Mouse (Mus musculus): ENCODE results near the gene Kat8. TPM values are rescaled to one million over a fixed set of nuclear protein-coding genes. Genes with fewer than 3 reads are reported as not detected.

Gene Kat8
- polyA plus RNA-seq (2017; shearing (Covaris generic)): 49.7 TPM

DNA sequence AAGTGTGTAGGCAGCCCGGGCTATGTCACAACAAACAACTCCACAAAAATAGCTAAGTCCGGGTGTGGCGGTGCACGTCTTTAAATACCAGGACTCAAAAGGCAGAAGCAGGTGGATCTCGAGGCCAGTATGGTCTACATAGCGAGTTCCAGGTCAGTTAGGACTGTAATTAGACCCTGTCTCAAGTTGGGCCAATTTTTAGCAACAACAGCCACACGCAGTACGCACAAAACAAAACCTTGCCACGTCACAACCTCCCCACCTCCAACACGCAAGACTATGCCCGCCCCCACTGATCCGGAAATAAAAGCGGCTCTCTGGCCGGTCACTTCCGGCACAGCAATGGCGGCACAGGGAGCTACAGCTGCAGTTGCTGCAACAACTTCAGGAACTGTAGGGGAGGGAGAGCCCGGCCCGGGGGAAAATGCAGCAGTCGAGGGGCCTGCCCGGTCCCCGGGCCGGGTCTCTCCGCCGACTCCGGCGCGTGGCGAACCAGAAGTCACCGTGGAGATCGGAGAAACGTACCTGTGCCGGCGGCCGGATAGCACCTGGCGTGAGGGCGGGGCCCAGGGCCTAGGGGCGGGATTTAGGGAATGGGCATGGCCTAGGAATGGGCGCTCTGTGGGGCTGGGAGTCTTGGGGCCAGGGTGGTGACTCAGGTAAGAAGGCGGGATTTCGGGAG lies at the start of gene Kat8:
Gene Kat8, plus strand, starts transcription at position 327 of the 682 bp plus-strand sequence.

DNA sequence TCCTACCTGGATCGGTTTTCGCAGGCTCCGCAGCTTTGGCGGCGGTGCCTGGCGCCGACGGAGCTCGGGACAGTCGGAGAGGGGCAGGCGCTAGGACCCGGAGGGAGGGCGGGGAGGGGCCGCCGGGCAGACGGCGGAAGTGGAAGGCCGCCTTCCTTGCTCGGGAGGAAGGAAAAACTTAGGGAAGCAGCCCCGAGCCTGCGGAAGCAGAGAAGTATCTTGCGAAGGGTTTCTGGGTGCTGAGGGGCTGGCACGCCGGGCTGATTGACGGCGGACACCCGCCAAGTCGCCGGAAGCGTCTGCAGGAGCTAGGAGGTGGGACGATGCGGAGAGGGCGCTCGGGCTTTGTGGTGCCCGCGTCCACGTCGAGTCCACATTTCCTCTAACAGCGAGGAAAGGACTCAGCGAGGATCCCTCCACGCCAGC lies 36.3 kb upstream of the Kat8 start, which contains the start of gene Zfp646:
Gene Zfp646, plus strand, starts transcription at position 181 of the 426 bp plus-strand sequence.

DNA sequence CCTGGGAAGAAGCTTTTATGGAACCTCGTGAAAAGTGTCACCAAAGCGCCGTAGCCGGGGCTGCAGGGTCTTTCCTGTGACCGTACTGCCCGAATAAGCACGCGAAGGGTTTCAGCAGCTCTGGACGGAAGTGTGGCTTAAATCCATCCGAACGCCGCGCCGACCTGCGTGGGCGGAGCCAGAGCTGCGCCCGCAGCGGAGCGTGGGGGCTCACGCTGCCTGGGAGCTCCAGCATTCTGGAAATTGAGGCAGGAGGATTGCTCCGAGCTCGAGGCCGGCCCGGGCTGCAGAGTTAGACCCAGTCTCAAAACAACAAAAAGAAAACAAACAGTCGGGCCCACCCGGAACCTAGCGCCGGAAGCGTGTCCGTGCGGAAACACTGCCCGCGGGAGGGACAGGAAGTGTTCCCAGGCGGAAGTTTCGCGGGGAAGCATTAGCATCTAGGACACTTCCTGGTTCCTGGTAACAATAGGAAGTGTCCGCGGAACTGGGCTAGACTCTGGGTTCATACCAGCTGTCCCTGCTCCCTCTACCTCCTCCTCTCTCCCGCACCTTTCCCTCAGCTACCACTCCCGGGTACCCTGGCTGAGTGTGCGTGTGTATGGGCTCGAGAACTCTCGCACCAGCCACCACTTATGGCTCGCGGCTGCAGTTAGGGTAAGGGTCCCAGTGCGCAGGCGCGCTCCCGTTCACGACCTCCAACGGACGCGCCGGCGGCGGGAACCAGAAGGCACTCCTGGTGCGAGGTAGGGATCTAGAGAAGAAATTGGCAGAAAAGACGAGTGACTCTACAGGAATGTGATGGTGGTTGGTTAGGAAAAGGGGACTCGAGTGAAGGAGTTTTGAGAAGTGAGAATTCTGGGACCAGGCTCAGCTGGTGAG lies 35.6 kb upstream of the Kat8 start, which contains the start of gene Zfp668:
Gene Zfp668, minus strand, starts transcription at position 362 of the 882 bp plus-strand sequence.

DNA sequence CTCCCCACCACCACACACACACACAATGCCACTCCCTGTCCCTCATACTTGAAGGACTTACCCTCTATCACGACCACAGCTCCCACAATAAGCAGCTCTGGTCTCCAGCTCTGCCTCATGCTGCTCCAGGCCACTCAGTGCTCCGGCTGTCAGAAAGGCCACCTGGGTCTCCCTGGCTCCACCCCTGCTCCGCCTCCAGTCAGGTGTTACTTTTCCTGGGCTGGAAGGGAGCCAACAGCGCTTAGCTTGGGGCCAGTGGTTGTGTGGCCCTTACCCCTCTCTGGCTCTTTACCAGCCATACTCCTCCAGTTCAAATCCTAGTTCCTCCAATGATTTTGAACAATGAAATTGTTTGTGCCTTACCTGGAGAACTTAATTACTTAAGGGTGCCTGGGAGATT lies 21.5 kb upstream of the Kat8 start, which contains the start of gene Prss53:
Gene Prss53, minus strand, starts transcription at position 173 of the 400 bp plus-strand sequence.

DNA sequence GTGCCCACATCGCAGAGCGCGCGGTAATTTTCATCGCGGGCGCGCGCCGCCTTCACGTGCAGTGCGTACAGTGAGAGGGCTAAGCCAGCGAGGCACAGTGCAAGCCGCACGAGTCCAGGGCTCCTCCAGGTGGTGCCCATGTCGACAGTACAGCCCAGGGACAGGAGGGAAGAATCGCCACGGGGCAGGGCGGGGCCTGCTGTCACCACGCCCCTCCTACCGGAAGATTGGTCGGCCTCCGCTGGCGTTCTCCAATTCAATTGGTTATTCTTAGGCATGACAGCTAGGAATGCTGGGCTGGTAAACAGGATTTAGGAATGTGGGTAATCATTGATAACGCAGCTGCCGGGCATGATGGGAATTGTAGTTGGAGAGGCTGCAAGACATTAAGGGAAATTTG lies 16.9 kb upstream of the Kat8 start, which contains the start of the genes Gm21974 and Vkorc1:
Gene Gm21974, minus strand, starts transcription at position 13 of the 400 bp plus-strand sequence.
Gene Vkorc1, minus strand, starts transcription at position 176 of the 400 bp plus-strand sequence.

DNA sequence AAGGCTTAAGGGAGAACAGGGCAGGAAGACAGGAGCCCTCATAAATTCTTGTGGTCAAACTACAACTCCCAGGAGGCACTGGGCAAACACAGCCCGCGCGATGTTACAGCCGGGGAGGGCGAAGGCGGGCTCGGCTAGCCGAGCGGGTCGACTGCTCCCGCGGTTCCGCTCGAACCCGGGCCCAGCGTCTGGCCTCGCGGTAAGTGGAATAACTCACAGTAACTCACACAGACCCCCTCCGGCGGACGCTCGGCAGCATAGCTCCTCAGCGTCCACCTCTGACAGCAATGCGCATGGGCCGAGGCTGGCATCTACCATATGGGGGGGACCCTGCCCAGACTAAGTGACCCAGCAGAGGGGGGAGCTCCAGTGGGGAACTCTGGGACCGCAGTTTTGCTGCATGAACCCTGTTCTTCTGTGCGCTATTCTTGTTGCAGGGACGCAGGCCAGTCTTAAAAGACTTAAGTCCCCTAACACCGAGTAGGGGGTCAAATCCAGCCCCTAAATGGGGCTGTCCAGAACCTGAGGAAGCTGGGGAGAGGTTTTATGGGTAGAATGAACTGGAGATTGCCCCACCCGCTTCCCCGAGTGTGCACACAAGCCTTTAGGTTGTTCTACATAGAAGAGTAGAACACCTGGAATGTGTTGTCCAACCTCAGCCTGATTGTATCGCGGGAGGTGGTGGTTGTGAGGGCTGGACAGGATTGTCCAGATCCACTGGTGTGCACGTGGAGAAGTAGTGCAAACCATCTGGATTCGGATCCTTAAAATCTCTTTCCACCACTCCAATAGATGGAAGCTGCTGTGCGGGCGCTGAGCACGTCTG lies 8.1 kb upstream of the Kat8 start, which contains the start of gene Bckdk:
Gene Bckdk, plus strand, starts transcription at position 112 of the 826 bp plus-strand sequence.

DNA sequence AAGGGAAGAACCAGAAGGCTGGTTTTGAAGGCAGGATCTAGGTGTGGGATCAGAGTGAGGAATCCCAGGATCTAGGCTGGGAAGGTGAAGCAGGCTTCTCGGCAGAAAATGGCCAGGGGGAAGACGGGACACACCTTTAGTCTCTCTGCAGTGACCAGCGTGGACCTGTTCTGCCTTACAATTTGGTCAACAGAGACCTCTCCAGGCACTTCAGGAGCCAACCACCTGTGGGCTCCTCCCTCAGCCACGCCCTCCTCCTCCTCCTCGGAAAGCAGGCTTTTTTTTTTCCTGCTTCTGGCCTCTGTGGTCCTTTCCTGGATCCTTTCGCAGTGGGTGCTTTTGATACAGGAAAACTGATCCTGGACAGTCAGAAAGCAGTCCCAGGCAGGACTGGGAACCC lies 17.6 kb downstream of the Kat8 start, which contains the start of gene Prss8:
Gene Prss8, minus strand, starts transcription at position 182 of the 400 bp plus-strand sequence.

DNA sequence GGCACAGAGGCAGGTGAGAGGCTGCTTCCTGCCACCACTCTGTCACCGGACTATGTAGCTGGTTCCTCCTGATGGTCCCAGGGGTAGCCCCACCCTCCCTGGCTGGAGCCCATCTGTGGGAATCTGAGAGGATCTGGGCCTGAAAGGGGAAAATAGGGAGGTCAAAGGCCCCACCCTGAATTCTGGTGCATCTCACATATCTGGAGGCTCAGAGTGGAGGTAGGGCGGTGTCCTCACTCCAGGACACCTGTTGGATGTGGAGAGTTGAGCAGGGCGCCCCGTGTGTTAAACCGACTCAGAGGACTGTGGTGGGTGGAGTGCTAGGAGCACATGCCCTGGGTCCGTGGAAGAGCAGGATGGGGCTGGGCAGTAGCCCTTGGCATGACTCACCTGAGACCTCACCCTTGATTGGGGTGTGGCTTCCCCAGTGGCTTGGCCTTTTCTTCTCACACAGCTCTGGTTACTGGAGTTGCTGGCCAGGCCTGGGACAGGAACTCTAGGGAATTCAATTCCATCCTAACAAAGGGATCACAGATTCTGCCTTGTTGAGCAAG lies 34.2 kb downstream of the Kat8 start, which contains the start of gene Prss36:
Gene Prss36, minus strand, starts transcription at position 256 of the 554 bp plus-strand sequence.

DNA sequence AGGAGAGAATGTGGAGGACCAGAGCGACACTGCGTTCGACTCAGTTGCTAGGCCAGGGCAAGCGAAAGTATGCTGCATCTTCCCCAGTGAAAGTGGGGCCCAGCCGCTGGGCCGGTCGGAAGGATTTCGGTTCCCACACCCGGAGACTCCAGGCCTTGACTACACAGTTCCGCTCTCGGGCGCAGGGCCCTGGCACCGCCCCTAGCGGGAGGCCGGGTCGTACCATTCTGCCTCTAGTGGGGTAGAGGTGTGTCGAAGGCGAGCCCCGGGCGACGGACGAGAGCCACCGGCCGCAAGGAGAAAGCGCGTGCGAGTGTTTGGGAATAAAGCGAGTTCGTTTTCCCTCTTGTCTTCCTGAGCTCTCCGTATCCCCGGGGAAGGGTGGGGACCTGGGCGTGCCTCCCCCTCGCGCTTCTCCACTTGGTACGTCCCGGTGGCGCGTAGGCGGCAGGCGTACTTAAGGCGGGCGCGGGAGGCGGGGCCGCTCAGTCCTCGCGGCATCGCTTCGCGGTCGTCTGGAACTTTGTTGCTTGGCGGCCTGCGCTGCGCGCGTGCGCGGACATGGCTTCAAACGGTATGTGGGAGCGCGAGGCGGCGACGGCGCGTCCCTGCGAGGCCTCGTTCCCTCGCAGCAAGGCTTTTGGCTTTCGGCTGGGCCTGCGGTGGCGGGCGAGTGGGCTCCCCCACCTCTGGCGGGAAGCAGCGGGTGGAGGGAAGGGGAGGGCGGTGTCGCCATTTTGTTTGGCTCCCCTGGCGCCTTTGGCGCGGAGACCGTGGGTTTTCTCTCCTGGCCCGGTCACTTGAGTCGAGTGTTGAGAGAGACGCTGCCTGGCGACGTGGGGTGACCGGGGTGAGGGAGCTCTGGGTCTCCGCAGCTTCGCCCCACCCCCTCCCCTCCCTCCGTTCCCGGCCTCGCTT lies 54.9 kb downstream of the Kat8 start, which contains the start of gene Fus:
Gene Fus, plus strand, starts transcription at position 454 of the 918 bp plus-strand sequence.

Other genes with a start within 250 kb of the Kat8 start
- gene Bcl7c, start 203.6 kb upstream of the Kat8 start, polyA plus RNA-seq (2017; shearing (Covaris generic)): 19.5 TPM
- gene Ctf1, start 199.8 kb upstream of the Kat8 start, polyA plus RNA-seq (2017; shearing (Covaris generic)): not detected
- not detected for gene Ctf2, start 180.3 kb upstream of the Kat8 start, polyA plus RNA-seq (2017; shearing (Covaris generic))
- gene Fbxl19, start 168.0 kb upstream of the Kat8 start, polyA plus RNA-seq (2017; shearing (Covaris generic)): 1.3 TPM
- 38.5 TPM for gene Orai3, start 142.7 kb upstream of the Kat8 start, polyA plus RNA-seq (2017; shearing (Covaris generic))
- 1.2 TPM for gene Setd1a, start 135.8 kb upstream of the Kat8 start, polyA plus RNA-seq (2017; shearing (Covaris generic))
- gene Gm49388, start 126.9 kb upstream of the Kat8 start, polyA plus RNA-seq (2017; shearing (Covaris generic)): not detected
- 4.5 TPM for gene Hsd3b7, start 111.9 kb upstream of the Kat8 start, polyA plus RNA-seq (2017; shearing (Covaris generic))
- 167 TPM for gene Stx4a, start 88.2 kb upstream of the Kat8 start, polyA plus RNA-seq (2017; shearing (Covaris generic))
- gene Stx1b, start 88.0 kb upstream of the Kat8 start, polyA plus RNA-seq (2017; shearing (Covaris generic)): not detected
- 63.8 TPM for gene Zfp646, start 36.3 kb upstream of the Kat8 start, polyA plus RNA-seq (2017; shearing (Covaris generic))
- 23.2 TPM for gene Zfp668, start 35.7 kb upstream of the Kat8 start, polyA plus RNA-seq (2017; shearing (Covaris generic))
- 1.0 TPM for gene Prss53, start 21.5 kb upstream of the Kat8 start, polyA plus RNA-seq (2017; shearing (Covaris generic))
- not detected for gene Gm21974, start 17.1 kb upstream of the Kat8 start, polyA plus RNA-seq (2017; shearing (Covaris generic))
- gene Vkorc1, start 16.9 kb upstream of the Kat8 start, polyA plus RNA-seq (2017; shearing (Covaris generic)): 64.0 TPM
- 71.2 TPM for gene Bckdk, start 8.4 kb upstream of the Kat8 start, polyA plus RNA-seq (2017; shearing (Covaris generic))
- not detected for gene Prss8, start 17.6 kb downstream of the Kat8 start, polyA plus RNA-seq (2017; shearing (Covaris generic))
- 5.0 TPM for gene Prss36, start 34.2 kb downstream of the Kat8 start, polyA plus RNA-seq (2017; shearing (Covaris generic))
- 177 TPM for gene Fus, start 54.9 kb downstream of the Kat8 start, polyA plus RNA-seq (2017; shearing (Covaris generic))
- 295 TPM for gene Pycard, start 81.4 kb downstream of the Kat8 start, polyA plus RNA-seq (2017; shearing (Covaris generic))
- not detected for gene Trim72, start 91.4 kb downstream of the Kat8 start, polyA plus RNA-seq (2017; shearing (Covaris generic))
- gene Itgam, start 150.1 kb downstream of the Kat8 start, polyA plus RNA-seq (2017; shearing (Covaris generic)): 0.61 TPM
- not detected for gene Gm49368, start 150.2 kb downstream of the Kat8 start, polyA plus RNA-seq (2017; shearing (Covaris generic))
- gene Itgax, start 217.0 kb downstream of the Kat8 start, polyA plus RNA-seq (2017; shearing (Covaris generic)): 0.27 TPM
- gene Itgad, start 241.9 kb downstream of the Kat8 start, polyA plus RNA-seq (2017; shearing (Covaris generic)): 5.5 TPM